Mouse (Mus musculus) ES-Bruce4 (cell line): ENCODE data around the gene Sox30. TPM values are rescaled to one million over a fixed set of nuclear protein-coding genes. Genes with fewer than 3 reads are reported as not detected.
A peak's percentile ranks its signal among the peaks of the same experiment; 100 is the strongest.

Experiments used
- H3K27ac ChIP-seq: 2 replicates; pipeline ENCODE4 v1.5.1; 2012; ENCODE audit warnings: low read length, inconsistent platforms; ENCODE audit not compliant: insufficient read depth
- H3K27me3 ChIP-seq: 2 replicates; pipeline ENCODE4 v1.6.1; 2012; ENCODE audit warnings: mild to moderate bottlenecking, low read length, inconsistent platforms; ENCODE audit not compliant: control insufficient read depth, poor library complexity, insufficient read depth, severe bottlenecking
- H3K36me3 ChIP-seq: 2 replicates; pipeline ENCODE4 v1.6.1; 2012; ENCODE audit warnings: inconsistent platforms, mild to moderate bottlenecking, low read length, moderate library complexity; ENCODE audit not compliant: control insufficient read depth, poor library complexity, insufficient read depth, severe bottlenecking
- H3K4me1 ChIP-seq: one replicate; pipeline ENCODE4 v1.8.1; 2011; ENCODE audit warnings: low read length; ENCODE audit not compliant: control insufficient read depth, insufficient read depth
- H3K4me3 ChIP-seq: 2 replicates; pipeline ENCODE4 v1.5.1; 2011; ENCODE audit warnings: low read depth, mild to moderate bottlenecking, low read length
- H3K9ac ChIP-seq: 2 replicates; pipeline ENCODE4 v1.6.1; 2012; ENCODE audit warnings: low read depth, mild to moderate bottlenecking, inconsistent platforms; ENCODE audit not compliant: poor library complexity, severe bottlenecking
- H3K9me3 ChIP-seq: replicated peaks from 2 replicates; pipeline ENCODE4 v1.6.1; 2012; ENCODE audit warnings: mild to moderate bottlenecking, low read length, inconsistent platforms; ENCODE audit not compliant: control insufficient read depth, poor library complexity, insufficient read depth, severe bottlenecking
- CTCF ChIP-seq: IDR thresholded peaks from one replicate; pipeline ENCODE4 v1.8.1; 2011; ENCODE audit warnings: low read depth, low read length
- EP300 ChIP-seq: IDR thresholded peaks from 2 replicates; pipeline ENCODE4 v1.6.1; 2011; ENCODE audit warnings: low read depth, low read length; ENCODE audit not compliant: insufficient read depth
- POLR2A ChIP-seq: IDR thresholded peaks from one replicate; pipeline ENCODE4 v1.8.1; 2011; ENCODE audit warnings: low read length; ENCODE audit not compliant: insufficient read depth
- polyA plus RNA-seq: library from polyadenylated mRNA; stranded (reverse); fragments of >200 nt; gene quantifications from 2 replicates; pipeline ENCODE4 v1.2.4, GENCODE M21; 2011; ENCODE audit warnings: low read depth; ENCODE audit not compliant: missing spikeins, insufficient read depth, insufficient read length

Sox30 gene
- polyA plus RNA-seq, 1 experiment, result 0.87 TPM

- Histone ChIP-seq H3K27me3 (no peaks in the 10 kb centered on the region), H3K9me3 (no peaks in the 10 kb centered on the region), H3K36me3 (no peaks in the 10 kb centered on the region), H3K4me1 (no peaks in the 10 kb centered on the region), H3K4me3 (no peak overlapping the region), H3K27ac (no peak overlapping the region), H3K9ac (no peak overlapping the region)
- TF ChIP-seq POLR2A (no peak), EP300 (no peak), CTCF (no peak)
These were observed 52.8 kb downstream of the Sox30 start for GRCm38 (mm10) chr11:46032956-46033355.

- no peak overlapping the region for H3K4me3 ChIP-seq
- H3K27ac ChIP-seq, result no peak overlapping the region
- no peaks in the 10 kb centered on the region for H3K36me3 ChIP-seq
- H3K27me3 ChIP-seq, result no peaks in the 10 kb centered on the region
- TF ChIP-seq POLR2A (no peak), EP300 (no peak), CTCF (no peak)
- H3K9ac ChIP-seq, result no peak overlapping the region
- no peaks in the 10 kb centered on the region for H3K9me3 ChIP-seq
- H3K4me1 ChIP-seq, result peaks cover 8% of the 10 kb centered on the region
These were observed 56.3 kb downstream of the Sox30 start for GRCm38 (mm10) chr11:46036374-46036773.

- H3K9me3 ChIP-seq, result no peaks in the 10 kb centered on the region
These were observed 58.8 kb downstream of the Sox30 start for GRCm38 (mm10) chr11:46038901-46039300.

GRCm38 (mm10) chr11:46039335-46039734 is 59.2 kb downstream of the Sox30 start:
- peak overlapping the region; percentile 39; the same call in 1 of the 2 replicates for H3K4me3 ChIP-seq
- H3K9ac ChIP-seq, result peak overlapping the region; percentile 22
- peaks cover 10% of the 10 kb centered on the region for H3K4me1 ChIP-seq
- H3K9me3 ChIP-seq, result no peaks in the 10 kb centered on the region
- no peaks in the 10 kb centered on the region for H3K27me3 ChIP-seq
- H3K27ac ChIP-seq, result peak overlapping the region; percentile 7; the same call in 1 of the 2 replicates
- TF ChIP-seq CTCF (no peak), EP300 (no peak), POLR2A (no peak)
- H3K36me3 ChIP-seq, result no peaks in the 10 kb centered on the region

More at GRCm38 (mm10) chr11:46038901-46039300, 58.8 kb downstream of the Sox30 start:
- no peaks in the 10 kb centered on the region for H3K36me3 ChIP-seq
- peak overlapping the region; percentile 39; the same call in 1 of the 2 replicates for H3K4me3 ChIP-seq
- 0 out of 2 replicates have a peak overlapping the region, but pooled peaks have one; percentile 7 for H3K27ac ChIP-seq
- TF ChIP-seq CTCF (no peak), POLR2A (no peak), EP300 (no peak)
- H3K9ac ChIP-seq, result peak overlapping the region; percentile 22
- no peaks in the 10 kb centered on the region for H3K27me3 ChIP-seq
- peaks cover 10% of the 10 kb centered on the region for H3K4me1 ChIP-seq

- no peak overlapping the region for H3K4me3 ChIP-seq
- peaks cover 10% of the 10 kb centered on the region for H3K4me1 ChIP-seq
- TF ChIP-seq CTCF (no peak), POLR2A (no peak), EP300 (0 out of 2 replicates have a peak, but pooled peaks have one; percentile 71)
- no peaks in the 10 kb centered on the region for H3K27me3 ChIP-seq
- H3K9ac ChIP-seq, result no peak overlapping the region
- peak overlapping the region; percentile 87 for H3K27ac ChIP-seq
- H3K36me3 ChIP-seq, result no peaks in the 10 kb centered on the region
- no peaks in the 10 kb centered on the region for H3K9me3 ChIP-seq
These were observed 60.9 kb downstream of the Sox30 start for GRCm38 (mm10) chr11:46040841-46041556.

- Histone ChIP-seq H3K9ac (no peak overlapping the region), H3K4me1 (peaks cover 10% of the 10 kb centered on the region), H3K4me3 (no peak overlapping the region), H3K9me3 (no peaks in the 10 kb centered on the region), H3K36me3 (no peaks in the 10 kb centered on the region), H3K27me3 (no peaks in the 10 kb centered on the region), H3K27ac (peak overlapping the region; percentile 87)
- TF ChIP-seq CTCF (no peak), EP300 (peak; percentile 90)
These were observed 61.6 kb downstream of the Sox30 start for GRCm38 (mm10) chr11:46041607-46042267.
